Mouse (Mus musculus): ENCODE measurements around the gene Foxp1.

The Foxp1 gene

DNA sequence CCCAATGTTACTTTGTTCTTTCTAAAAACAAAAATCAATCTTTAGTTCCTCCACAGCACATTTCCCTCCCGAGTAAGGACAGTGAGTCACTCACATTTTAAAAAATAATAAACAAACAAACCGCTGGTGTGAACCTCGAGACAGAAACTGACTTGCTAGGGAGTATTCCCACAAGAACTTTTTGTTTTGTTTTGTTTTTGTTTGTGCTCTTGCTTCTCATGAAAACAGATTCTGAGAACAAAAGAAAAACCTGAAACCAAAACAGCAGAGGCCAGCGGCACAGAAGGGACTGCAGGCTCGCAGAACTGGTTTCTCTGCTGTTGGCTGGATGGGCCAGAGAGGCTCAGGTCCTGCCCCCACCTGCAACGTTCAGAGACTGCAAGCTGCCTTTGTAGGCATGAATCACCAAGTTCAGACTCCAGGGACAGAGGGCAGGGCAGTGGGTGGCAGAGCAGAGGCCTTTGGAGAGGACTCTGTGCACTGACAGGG, 572.8 kb downstream of the Foxp1 start:
- no peak for DNase-seq (ENCODE audit: low spot score in 2 of 2)

DNA sequence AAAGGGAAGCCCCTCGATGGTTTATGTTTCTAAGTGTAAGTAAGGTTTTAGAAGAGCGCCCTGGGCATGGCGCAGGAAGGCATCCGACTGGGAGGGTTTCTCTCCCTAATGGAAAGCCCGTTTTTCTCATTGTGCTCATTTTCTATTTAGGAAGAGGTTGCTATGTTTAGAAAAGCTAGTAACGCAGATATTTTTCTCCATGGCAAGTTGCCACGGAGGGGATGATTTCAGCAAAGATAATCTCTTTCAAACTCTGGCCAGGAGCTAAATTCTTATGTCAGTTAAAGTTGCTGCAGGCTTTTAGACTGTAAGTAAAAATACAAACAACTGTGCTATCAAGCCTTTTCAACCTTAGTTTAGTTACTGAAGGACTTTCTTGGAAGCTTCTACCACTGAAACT, 573.2 kb downstream of the Foxp1 start:
- no peak for DNase-seq (ENCODE audit: low spot score in 2 of 2)

DNA sequence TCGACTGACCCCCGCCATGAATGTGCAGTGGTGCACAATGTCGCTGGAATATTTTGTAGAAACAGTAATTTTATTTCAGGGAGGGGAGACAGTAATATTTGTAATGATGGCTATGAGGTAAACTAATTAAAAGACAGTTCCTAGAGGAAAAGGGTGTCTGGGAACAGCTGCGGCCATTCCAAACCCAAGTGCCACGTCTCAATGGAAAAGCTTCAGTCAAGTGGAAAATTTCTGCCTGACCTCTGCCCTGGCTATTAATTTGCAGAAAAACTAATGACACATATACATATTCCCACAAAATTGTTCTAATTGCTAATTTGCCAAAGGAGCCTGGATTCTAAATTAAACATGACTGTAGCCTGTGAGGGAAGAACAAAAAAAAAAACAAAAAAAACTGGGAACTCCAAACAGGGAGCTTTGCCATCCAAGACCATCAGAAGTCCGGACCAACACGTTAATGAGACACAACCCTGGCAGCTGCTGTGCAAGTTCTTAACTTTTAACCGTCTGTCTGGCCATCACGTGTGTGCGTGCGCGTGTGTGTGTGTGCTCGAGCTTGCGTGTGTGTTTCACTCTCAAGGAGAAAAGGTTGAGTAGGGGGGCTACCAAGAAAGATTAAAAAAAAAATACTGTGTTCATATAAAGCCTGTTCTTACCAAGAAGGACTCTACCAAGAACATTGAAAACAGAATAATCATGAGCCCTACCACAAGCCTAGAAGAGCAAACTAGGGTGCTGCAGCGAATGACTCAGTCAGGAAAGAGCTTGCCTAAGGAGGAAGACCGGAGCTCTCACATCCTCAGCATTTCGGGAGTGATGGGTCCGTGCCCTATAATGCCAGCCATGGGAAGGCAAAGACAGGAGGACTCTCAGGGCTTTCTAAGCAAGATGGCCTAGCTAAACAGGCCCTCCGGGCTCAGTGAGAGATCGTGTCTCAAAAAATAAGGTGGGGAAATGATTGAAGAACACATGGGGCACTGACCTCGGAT, 574.1 kb downstream of the Foxp1 start:
- no peak for DNase-seq (ENCODE audit: low spot score in 2 of 2)

DNA sequence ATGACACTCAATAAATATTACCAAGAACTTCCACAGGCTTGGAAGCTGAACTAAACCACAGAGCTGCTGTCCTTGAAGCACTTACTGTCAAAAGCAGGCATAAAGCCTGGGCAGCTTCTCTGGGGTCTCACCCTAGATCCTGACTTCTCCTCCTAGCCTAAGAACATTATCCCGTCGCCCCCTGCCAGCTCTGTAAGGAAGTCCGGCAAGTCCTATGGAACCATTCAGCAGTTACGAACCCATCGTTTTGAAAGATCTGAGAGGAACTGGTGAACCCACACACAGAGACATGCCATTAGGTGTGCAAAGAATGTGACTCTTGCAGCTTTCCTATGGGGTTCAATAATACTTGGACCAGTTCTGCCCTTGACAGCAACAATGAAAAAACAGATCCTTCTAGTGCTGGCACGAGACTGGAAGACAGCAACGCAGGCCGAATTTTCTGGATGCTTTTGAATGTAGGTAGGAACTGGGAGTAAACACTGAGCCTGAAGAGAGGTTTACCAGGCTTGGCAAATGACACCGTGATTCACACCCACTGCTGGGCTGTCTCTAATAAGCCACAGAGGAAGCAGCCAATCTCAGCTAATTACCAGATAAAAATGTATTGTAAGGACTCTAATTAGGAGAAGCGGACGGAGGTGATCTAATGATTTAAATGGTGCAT, 574.9 kb downstream of the Foxp1 start:
- DNase-seq (ENCODE audit: low spot score in 2 of 2): no peak

DNA sequence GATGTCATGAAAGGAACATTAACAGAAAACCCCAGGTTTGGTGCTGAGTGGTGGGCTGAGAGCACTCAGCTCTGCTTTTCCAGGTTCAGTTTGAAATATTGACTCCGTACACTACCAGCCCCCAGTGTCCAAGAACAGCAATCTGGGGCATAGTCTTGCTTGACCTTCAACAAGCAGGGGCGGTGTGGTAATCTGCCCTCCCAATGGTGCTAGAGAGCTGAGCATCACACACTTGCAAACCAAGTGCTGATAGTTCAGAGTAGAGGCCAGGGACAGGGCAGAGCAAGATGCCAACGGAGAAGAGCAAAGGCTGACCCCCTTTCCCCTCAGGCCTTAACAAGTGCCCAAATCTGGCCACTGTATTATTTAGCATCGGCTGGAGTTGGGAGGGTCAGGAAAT, 575.8 kb downstream of the Foxp1 start:
- no peak for DNase-seq (ENCODE audit: low spot score in 2 of 2)

- no peak for DNase-seq (ENCODE audit: low spot score in 2 of 2)
Observed at GRCm38 (mm10) chr6:98945496-98946412, 576.8 kb downstream of the Foxp1 start.

GRCm38 (mm10) chr6:98938348-98938747, 584.2 kb downstream of the Foxp1 start:
- DNase-seq (ENCODE audit: low spot score in 2 of 2): no peak

DNA sequence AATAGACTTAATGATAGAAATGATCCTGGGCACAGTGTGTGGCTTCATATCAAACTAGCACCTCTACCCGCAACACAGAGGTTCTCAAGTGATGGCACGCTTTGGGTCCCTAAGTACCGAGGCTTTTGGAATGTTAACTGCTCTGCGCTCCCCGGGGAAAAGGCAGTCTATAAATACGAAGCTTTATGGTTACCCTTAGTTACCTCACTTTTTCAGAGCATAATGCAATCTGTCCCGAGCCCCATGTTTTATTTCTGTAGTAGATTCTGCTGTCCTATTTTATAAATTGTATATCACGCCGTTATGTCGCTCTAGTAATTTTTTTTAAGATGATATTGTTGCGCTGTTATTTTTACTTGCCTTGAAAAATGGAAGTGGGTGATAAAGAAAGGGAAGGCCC, 585.0 kb downstream of the Foxp1 start:
- no peak for DNase-seq (ENCODE audit: low spot score in 2 of 2)

DNA sequence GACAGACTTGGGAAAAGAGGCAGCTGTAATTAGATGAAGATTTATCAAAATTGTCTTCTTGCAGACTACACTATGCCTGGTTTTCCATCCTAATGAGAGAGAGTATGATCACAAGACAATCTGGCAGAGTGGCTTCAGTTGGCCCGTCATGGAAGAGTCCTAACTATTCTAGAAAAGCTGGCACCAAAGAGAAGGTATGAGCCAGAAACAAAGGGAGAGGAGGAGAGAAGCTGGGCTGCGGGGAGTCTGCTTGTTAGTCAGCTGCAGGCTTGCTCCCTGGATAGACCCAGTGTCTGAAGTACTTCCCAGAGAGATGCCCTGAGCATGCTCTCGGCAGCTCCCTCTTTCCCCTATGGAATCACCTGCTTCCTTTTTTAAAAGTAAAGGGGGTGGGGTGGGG, 586.1 kb downstream of the Foxp1 start:
- no peak for DNase-seq (ENCODE audit: low spot score in 2 of 2)

DNA sequence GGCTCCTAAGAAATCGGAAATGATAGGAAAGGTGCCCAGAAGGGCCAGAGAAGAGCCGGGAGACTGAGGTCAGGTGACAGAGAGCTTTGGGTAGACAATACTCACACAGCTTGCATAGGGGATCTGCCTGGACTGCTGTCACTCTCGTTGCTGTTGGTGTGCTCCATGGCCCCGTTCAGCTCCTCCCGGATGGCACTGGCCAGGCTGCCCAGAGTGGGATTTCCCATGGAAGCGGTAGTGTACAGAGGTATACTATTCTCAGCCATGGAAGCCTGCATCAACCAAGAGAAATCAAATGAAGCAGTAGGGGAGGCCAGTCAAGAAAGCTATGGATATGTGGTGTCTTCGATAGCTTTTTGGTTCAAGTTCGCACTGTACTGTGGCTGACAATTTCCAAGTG, 587.4 kb downstream of the Foxp1 start:
- DNase-seq (ENCODE audit: low spot score in 2 of 2): no peak

DNA sequence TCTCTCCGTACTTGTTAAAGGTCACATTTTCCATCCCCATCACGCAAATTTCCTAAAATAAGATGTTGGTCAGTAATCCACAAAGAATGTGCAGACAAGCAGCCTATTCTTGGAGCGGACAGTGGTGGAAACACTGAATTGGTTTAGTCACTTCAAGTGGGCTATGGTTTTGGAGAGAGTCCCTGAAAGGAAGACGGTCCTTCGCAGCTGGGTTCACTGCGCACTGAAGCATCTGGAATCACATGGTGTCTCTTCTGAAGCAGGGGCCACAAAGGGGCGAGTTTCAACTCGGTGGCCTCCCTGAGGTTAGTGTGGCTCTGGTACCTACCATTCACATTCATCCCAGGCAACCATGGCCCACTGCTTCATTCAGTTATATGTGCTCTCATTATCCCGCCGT, 588.1 kb downstream of the Foxp1 start:
- no peak for DNase-seq (ENCODE audit: low spot score in 2 of 2)

- no peak for DNase-seq (ENCODE audit: low spot score in 2 of 2)
Observed at GRCm38 (mm10) chr6:98933135-98933724, 589.3 kb downstream of the Foxp1 start.

DNA sequence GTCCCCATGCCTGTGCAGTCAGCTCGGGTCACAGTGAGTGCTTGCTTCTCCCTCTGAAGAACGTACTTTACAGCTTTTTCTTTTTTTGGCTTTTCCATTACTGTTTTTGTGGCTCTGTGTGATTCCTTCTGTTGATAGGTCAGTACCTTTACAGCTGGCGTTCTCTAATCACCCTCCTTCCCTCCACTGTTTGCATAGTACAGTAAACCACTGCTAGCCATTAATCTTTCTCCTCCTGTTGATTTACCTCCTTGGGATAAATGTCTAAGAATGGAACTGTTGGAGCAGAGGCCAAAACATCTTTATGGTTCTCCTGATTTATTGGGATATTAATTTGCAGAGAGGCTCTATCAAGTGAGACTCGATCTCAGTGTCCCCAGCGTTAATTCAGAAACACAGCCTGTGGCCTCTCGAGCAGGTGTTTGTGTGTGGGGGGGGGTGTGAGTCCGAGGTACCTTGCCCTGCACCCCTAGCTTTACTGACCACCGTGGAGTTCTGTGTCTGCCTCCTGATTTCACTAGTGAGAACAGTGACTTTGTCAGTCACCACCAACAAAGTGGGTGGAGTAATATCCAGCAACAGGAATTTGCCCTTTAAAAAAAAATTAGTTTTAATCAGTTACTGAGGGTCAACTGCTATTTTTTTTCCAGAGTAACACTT, 590.5 kb downstream of the Foxp1 start:
- no peak for DNase-seq (ENCODE audit: low spot score in 2 of 2)

GRCm38 (mm10) chr6:98930652-98931300, 591.7 kb downstream of the Foxp1 start:
- no peak for DNase-seq (ENCODE audit: low spot score in 2 of 2)

GRCm38 (mm10) chr6:98928365-98928764, 594.2 kb downstream of the Foxp1 start:
- DNase-seq (ENCODE audit: low spot score in 2 of 2): no peak

DNA sequence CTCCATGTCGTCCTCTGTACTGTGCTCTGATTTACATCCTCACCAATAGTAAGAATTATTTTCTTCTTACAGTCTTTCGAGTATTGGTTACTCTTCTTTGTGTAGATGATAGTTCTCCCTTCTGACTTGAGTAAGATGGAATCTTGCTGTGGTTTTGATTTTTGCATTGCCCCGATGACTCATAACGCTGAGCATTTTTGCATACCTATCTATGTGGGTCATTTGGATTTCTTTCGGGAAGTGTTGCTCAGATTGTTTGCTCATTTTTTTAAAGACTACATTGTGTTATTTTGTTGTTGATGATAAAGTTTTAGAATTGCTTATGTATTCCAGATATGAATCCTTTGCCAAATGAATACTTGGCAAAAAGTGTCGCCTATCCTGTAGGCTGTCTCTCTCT, 621.3 kb downstream of the Foxp1 start:
- no peak for DNase-seq (ENCODE audit: low spot score in 2 of 2)

- no peak for DNase-seq (ENCODE audit: low spot score in 2 of 2)
Observed at GRCm38 (mm10) chr6:98878208-98878607, 644.3 kb downstream of the Foxp1 start.

GRCm38 (mm10) chr6:98876401-98876800, 646.1 kb downstream of the Foxp1 start:
- DNase-seq (ENCODE audit: low spot score in 2 of 2): no peak
